Mouse (Mus musculus) hindbrain, embryonic 14.5 days (tissue): ENCODE results near the gene Nbeal2. TPM values are rescaled to one million over a fixed set of nuclear protein-coding genes. Genes with fewer than 3 reads are reported as not detected.
A peak's percentile ranks its signal among the peaks of the same experiment; 100 is the strongest.

Experiments
- ATAC-seq: fragments of 200-750 bp; cut with Nextera tagmentation; 2 replicates; pipeline ENCODE4 v1.8.0; 2017; ENCODE audit warnings: moderate number of reproducible peaks, mild to moderate bottlenecking, moderate TSS enrichment, moderate library complexity; ENCODE audit not compliant: low FRiP score
- DNase-seq: peaks from one replicate; pipeline ENCODE4 v3.0.0-alpha.2; 2015; ENCODE audit warnings: low spot score
- H3K27ac ChIP-seq: fragments of 300-500 bp; sonication (generic); 2 replicates; pipeline ENCODE4 v1.5.1; 2014; ENCODE audit warnings: mild to moderate bottlenecking, moderate library complexity
- H3K27me3 ChIP-seq: fragments of 300-500 bp; sonication (generic); 2 replicates; pipeline ENCODE4 v1.6.1; 2014; ENCODE audit warnings: mild to moderate bottlenecking, low read length, mixed read lengths; ENCODE audit not compliant: control insufficient read depth, insufficient read depth
- H3K36me3 ChIP-seq: fragments of 300-500 bp; sonication (generic); replicated peaks from 2 replicates; pipeline ENCODE4 v1.6.1; 2014; ENCODE audit not compliant: control insufficient read depth, insufficient read depth
- H3K4me1 ChIP-seq: fragments of 300-500 bp; sonication (generic); replicated peaks from 2 replicates; pipeline ENCODE4 v1.6.1; 2014; ENCODE audit warnings: antibody characterized with exemption, low read length, mixed read lengths; ENCODE audit not compliant: control insufficient read depth, insufficient read depth
- H3K4me2 ChIP-seq: fragments of 300-500 bp; sonication (generic); replicated peaks from 2 replicates; pipeline ENCODE4 v1.6.1; 2014; ENCODE audit warnings: mild to moderate bottlenecking, moderate library complexity
- H3K4me3 ChIP-seq: fragments of 300-500 bp; sonication (generic); replicated peaks from 2 replicates; pipeline ENCODE4 v1.5.1; 2014; ENCODE audit warnings: mild to moderate bottlenecking, low read length
- H3K9ac ChIP-seq: fragments of 300-500 bp; sonication (generic); 2 replicates; pipeline ENCODE4 v1.6.1; 2014
- H3K9me3 ChIP-seq: fragments of 300-500 bp; sonication (generic); 2 replicates; pipeline ENCODE4 v1.6.1; 2016; ENCODE audit warnings: low read length; ENCODE audit not compliant: control insufficient read depth
- WGBS: fragments of 180-500 bp; shearing (Covaris S2); extraction: QIAGEN DNeasy Blood & Tissue Kit; methylation state at CpG from one replicate; pipeline ENCODE4 v1.1.7; 2014; 5-methylcytosine and 5-hydroxymethylcytosine counted together
- polyA plus RNA-seq: library from polyadenylated mRNA; unstranded; fragments of >200 nt; fragmentation: Nextera tagmentation; extraction: Ambion mirVana; gene quantifications from 2 replicates; pipeline ENCODE4 v1.2.1, GENCODE M21; 2014

Gene Nbeal2
- polyA plus RNA-seq, 1 experiment from 2014 or later: 4.0 TPM

- DNase-seq: no peak
Observed at GRCm38 (mm10) chr9:110666374-110666773, 12.4 kb upstream of the Nbeal2 start.

DNA sequence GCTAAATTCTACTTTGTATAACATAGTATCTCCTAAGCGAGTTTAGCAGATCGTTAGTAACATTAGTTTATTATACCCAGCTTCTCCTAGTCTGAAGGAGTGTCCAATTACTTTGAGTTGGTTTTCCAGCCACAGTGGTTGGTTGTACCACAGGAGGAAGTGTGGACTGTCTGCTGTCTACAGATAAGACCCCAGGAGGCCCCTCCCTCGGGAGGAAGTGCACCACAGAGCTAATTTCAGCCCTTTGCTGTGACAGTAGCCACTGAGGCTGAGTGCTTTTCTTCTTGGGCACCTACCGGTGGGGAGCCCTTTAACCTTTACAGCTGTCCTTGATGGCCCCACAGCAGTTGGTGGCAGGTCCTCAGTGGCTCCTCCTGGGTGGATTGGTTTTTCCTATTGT is 12.0 kb upstream of the Nbeal2 start:
- DNase-seq: no peak
- Histone ChIP-seq H3K9ac (no peak overlapping the region), H3K4me1 (peaks cover 10% of the 10 kb centered on the region), H3K9me3 (no peaks in the 10 kb centered on the region), H3K27ac (0 out of 2 replicates have a peak overlapping the region, but pooled peaks have one; percentile 14), H3K4me3 (no peak overlapping the region), H3K4me2 (no peak overlapping the region), H3K36me3 (no peaks in the 10 kb centered on the region), H3K27me3 (no peaks in the 10 kb centered on the region)
- WGBS: 36% methylated on average over 4 of the region's 4 CpGs
- no peak for ATAC-seq

More at GRCm38 (mm10) chr9:110666374-110666773, 12.4 kb upstream of the Nbeal2 start:
- H3K4me2 ChIP-seq: no peak overlapping the region
- 36% methylated on average over 8 of the region's 8 CpGs for WGBS
- no peak for ATAC-seq
- no peaks in the 10 kb centered on the region for H3K27me3 ChIP-seq
- H3K4me1 ChIP-seq: peaks cover 10% of the 10 kb centered on the region
- no peak overlapping the region for H3K9ac ChIP-seq
- no peaks in the 10 kb centered on the region for H3K9me3 ChIP-seq
- H3K4me3 ChIP-seq: no peak overlapping the region
- no peaks in the 10 kb centered on the region for H3K36me3 ChIP-seq
- no peak overlapping the region for H3K27ac ChIP-seq

DNA sequence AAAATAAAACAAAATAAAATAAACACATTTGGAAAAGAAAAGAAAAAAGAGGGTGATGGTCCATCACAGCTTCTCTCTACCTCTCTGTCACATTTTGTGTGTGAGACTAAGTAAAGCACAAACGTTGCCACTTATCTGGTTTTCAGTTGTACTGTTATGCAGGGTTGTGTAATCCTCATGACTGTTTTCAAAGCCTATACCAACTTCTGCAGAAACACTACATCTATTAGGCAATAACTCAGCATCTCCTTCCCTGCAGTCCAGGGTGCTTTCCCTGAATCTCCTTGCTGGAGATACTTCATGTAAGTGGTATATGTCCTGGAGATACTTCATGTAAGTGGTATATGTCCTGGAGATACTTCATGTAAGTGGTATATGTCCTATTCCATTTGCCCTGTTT is 8.9 kb upstream of the Nbeal2 start:
- no peak for DNase-seq
- 96% methylated on average over 1 of the region's 1 CpGs for WGBS
- no peak overlapping the region for H3K27ac ChIP-seq

GRCm38 (mm10) chr9:110660856-110661612 is 7.1 kb upstream of the Nbeal2 start:
- peaks cover 15% of the 10 kb centered on the region for H3K4me1 ChIP-seq
- 92% methylated on average over 7 of the region's 7 CpGs for WGBS
- no peak overlapping the region for H3K9ac ChIP-seq
- ATAC-seq (no peak), DNase-seq (no peak)
- H3K27ac ChIP-seq: no peak overlapping the region
- no peak overlapping the region for H3K4me2 ChIP-seq
- no peaks in the 10 kb centered on the region for H3K9me3 ChIP-seq
- H3K27me3 ChIP-seq: no peaks in the 10 kb centered on the region
- H3K4me3 ChIP-seq: no peak overlapping the region
- H3K36me3 ChIP-seq: peaks cover 13% of the 10 kb centered on the region; the same call in 1 of the 2 replicates

More for the DNA sequence above, 8.9 kb upstream of the Nbeal2 start:
- H3K4me1 ChIP-seq: peaks cover 13% of the 10 kb centered on the region
- H3K9ac ChIP-seq: no peak overlapping the region
- H3K27me3 ChIP-seq: no peaks in the 10 kb centered on the region
- H3K4me3 ChIP-seq: no peak overlapping the region
- H3K9me3 ChIP-seq: no peaks in the 10 kb centered on the region
- peaks cover 13% of the 10 kb centered on the region; the same call in 1 of the 2 replicates for H3K36me3 ChIP-seq
- ATAC-seq: no peak
- H3K4me2 ChIP-seq: no peak overlapping the region

- Histone ChIP-seq H3K36me3 (peaks cover 13% of the 10 kb centered on the region; the same call in 1 of the 2 replicates), H3K4me1 (peaks cover 17% of the 10 kb centered on the region), H3K27ac (no peak overlapping the region), H3K27me3 (no peaks in the 10 kb centered on the region), H3K9me3 (no peaks in the 10 kb centered on the region), H3K4me2 (no peak overlapping the region), H3K9ac (no peak overlapping the region), H3K4me3 (no peak overlapping the region)
- ATAC-seq (no peak), DNase-seq (no peak)
- 82% methylated on average over 2 of the region's 2 CpGs for WGBS
Observed at GRCm38 (mm10) chr9:110660208-110660607, 6.2 kb upstream of the Nbeal2 start.

DNA sequence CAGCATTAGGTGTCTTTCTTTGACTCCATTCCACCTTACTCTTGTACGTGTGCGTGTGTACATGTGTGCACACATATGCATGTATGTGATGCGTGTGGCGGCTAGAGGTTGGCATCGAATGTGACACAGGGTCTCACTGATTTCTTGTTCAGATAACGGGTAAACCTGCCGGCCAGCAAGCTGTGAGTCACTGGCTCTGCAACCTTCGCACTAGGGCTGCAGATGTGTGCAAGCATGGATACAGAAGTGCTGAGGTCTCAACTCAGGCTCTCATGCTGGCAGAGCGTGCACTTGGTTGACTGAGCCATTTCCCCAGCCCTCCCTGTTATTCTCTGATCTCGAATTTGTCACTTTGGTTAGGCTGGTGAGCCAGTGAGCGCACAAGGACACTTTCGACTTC is 5.6 kb upstream of the Nbeal2 start:
- no peak overlapping the region for H3K4me3 ChIP-seq
- ATAC-seq: no peak
- H3K4me2 ChIP-seq: no peak overlapping the region
- WGBS: 93% methylated on average over 12 of the region's 12 CpGs
- peaks cover 13% of the 10 kb centered on the region; the same call in 1 of the 2 replicates for H3K36me3 ChIP-seq
- H3K27ac ChIP-seq: no peak overlapping the region
- no peaks in the 10 kb centered on the region for H3K9me3 ChIP-seq
- DNase-seq: no peak
- no peaks in the 10 kb centered on the region for H3K27me3 ChIP-seq
- no peak overlapping the region for H3K9ac ChIP-seq
- peaks cover 18% of the 10 kb centered on the region for H3K4me1 ChIP-seq

DNA sequence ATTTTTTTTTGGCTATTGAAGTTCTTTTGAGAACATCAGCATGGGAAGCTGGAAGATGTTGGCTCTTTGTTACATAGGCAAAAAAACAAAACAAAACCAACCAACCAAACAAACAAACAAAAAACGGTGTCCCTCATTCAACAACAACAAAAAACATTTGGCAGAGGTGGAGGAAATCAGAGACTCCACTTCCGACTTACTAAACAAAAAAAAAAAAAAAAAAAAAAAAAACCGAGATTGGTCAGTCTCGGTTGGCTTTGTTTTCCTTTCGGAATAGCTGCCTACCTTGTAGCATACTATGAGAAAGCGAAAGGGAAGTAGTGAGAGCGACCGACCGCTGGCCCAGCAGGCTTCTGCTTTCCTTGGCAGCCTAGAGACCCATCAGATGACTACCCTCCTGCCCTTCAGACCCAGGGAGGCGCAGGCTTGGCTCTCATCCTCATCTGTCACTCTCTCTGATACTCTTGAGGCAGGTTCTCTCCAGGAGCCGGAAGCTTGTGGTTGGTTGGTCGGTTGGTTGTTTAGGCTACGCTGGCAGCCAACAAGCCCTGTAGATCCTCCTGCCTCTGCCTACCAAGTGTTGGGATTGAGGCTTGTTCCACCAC is 3.6 kb upstream of the Nbeal2 start:
- DNase-seq: no peak
- ATAC-seq: no peak
- Histone ChIP-seq H3K9ac (peak overlapping the region; percentile 89), H3K9me3 (no peaks in the 10 kb centered on the region), H3K27ac (no peak overlapping the region; the same call in 1 of the 2 replicates), H3K36me3 (peaks cover 13% of the 10 kb centered on the region; the same call in 1 of the 2 replicates), H3K4me3 (peak overlapping the region; percentile 73), H3K27me3 (peaks cover 14% of the 10 kb centered on the region), H3K4me2 (peak overlapping the region; percentile 69), H3K4me1 (peaks cover 30% of the 10 kb centered on the region)
- WGBS: 78% methylated on average over 13 of the region's 13 CpGs

- Histone ChIP-seq H3K4me1 (peaks cover 34% of the 10 kb centered on the region), H3K4me3 (peak within 1 kb of the TSS; percentile 73), H3K27me3 (peaks cover 23% of the 10 kb centered on the region), H3K9me3 (no peaks in the 10 kb centered on the region), H3K9ac (peak within 1 kb of the TSS; percentile 89), H3K36me3 (peaks cover 13% of the 10 kb centered on the region; the same call in 1 of the 2 replicates), H3K4me2 (peak within 1 kb of the TSS; percentile 69), H3K27ac (peak within 1 kb of the TSS; percentile 97)
- ATAC-seq: peak; percentile 95
- under 1% methylated on average over 52 of the region's 52 CpGs for WGBS
- peak; percentile 99 for DNase-seq
Observed at GRCm38 (mm10) chr9:110656249-110657221, 2.6 kb upstream of the Nbeal2 start, which contains the start of gene Ccdc12. Gene Ccdc12, plus strand, starts transcription at chr9:110656503.
